Mouse (Mus musculus): ENCODE data around the gene Sec23a. TPM values are rescaled to one million over a fixed set of nuclear protein-coding genes. Genes with fewer than 3 reads are reported as not detected.

Gene Sec23a
- total RNA-seq, 1 experiment from 2014 or later, result 19.0 TPM

GRCm38 (mm10) chr12:59011275-59011843 lies 458 bp downstream of the Sec23a start:
- ATAC-seq (replicated peaks; ENCODE audit: low read depth, poor library complexity, severe bottlenecking), result no peak

DNA sequence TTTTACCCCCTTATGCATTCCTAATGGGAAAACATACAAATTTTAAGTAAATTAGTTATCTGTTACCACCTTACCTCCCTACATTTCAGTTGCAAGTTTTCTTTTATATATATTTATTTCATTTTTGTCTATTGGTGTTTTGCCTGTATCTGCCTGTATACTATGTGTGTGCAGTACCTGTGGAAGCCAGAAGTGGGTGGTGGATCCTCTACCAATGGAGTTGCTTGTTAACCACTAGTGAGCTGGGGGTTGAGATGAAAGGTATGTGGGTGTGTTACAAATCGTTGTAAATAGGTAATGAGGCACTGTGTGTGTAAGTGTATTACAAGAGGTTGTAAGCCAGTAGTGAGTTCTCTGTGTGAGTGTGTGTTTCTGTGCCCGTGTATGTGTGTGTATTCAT lies 1.3 kb downstream of the Sec23a start:
- no peak for ATAC-seq (replicated peaks; ENCODE audit: low read depth, poor library complexity, severe bottlenecking)

- no peak for ATAC-seq (replicated peaks; ENCODE audit: low read depth, poor library complexity, severe bottlenecking)
Measured at GRCm38 (mm10) chr12:58985766-58986165, 26.1 kb downstream of the Sec23a start.

DNA sequence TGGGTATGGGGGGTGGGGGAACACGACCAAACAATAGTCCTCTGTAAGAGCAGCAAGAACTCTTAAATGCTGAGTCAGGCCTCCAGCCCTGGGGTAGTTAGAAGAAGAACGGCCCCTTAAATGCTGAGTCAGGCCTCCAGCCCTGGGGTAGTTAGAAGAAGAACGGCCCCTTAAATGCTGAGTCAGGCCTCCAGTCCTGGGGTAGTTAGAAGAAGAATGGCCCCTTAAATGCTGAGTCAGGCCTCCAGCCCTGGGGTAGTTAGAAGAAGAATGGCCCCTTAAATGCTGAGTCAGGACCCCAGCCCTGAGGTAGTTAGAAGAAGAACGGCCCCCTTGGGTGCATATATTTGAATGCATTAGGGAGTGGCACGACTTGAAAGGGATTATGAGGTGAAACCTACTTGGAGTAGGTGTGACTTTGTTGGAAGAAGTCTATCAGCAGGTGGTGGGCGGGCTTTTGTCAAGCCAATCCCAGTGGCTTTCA lies 30.6 kb downstream of the Sec23a start:
- ATAC-seq (replicated peaks; ENCODE audit: low read depth, poor library complexity, severe bottlenecking), result peak; percentile 60

DNA sequence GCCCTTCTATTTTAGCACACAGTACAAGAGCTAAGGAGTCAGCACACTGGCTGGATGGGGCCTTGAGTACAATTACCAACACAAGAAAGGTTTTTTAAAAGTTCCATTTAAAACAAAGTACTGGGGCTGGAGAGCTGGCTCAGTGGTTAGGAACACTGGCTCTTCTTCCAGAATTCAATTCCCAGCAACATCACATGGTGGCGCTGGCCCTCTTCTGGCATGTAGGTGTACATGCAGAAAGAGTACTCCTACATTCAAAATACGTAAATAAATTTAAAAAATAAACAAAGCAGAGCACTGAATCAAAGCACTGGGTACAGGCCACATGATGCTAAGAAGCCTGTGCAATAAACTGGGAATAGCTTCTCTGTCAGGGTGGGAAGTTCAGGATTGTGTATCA lies 34.9 kb downstream of the Sec23a start:
- peak; percentile 42; the same call in 1 of the 2 replicates for ATAC-seq (replicated peaks; ENCODE audit: low read depth, poor library complexity, severe bottlenecking)

DNA sequence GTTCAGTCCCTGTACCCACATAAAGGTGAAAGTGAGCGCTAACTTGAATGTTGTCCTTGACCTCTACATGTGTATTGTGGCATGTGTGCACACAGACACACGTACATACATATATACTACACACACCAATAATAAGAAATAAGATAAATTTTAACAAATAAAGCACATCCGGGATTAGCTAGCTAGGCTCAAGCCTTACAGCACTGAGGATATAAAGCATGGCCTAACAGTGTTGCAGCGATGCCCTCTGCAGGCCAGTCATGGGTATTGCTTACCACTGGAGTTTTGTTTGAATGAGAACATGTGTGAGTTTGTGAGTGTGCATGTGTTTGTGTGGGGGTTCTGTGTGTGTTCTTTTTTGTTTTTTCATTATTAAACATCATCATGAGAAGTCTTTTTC lies 47.2 kb downstream of the Sec23a start:
- ATAC-seq (replicated peaks; ENCODE audit: low read depth, poor library complexity, severe bottlenecking), result peak; percentile 93

DNA sequence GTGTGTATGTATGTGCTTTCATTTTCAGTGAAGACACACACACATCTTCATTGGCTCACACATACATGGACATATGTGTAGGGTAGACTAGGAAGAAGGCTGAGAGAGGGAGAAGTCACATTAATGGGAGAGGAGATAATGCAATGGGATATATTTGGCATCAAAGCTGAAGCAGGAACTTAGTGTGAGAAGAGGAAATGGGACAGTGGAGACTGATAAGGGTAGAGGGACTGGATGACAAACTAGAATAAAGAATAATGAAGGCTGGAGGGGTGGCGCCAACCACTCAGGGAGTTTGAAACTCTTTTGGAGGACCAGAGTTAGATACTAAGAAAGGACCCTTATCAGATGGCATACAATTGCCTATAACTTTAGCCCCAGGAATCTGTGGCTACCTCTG lies 51.0 kb downstream of the Sec23a start:
- ATAC-seq (replicated peaks; ENCODE audit: low read depth, poor library complexity, severe bottlenecking), result peak; percentile 43

GRCm38 (mm10) chr12:58956624-58957023 lies 55.2 kb downstream of the Sec23a start:
- ATAC-seq (replicated peaks; ENCODE audit: low read depth, poor library complexity, severe bottlenecking), result no peak

DNA sequence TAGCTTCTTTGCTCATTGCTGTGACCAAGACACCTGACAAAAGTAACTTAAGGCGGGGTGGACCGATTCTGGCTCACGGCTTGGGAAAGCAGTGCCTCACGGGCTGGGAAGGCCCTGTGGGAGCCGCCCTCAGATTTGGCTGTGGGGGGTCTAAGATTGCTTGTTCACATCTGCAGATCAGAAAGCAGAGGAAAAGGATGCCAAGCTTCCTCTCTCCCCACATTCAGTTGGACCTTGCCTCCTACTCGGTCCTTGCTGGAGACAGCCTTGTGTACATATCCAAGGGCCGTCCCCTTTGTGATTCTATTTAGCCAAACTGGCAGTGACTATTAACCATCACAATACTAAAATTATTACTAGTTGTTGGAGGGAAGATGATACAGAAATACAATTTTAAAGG lies 55.7 kb downstream of the Sec23a start:
- ATAC-seq (replicated peaks; ENCODE audit: low read depth, poor library complexity, severe bottlenecking), result no peak

DNA sequence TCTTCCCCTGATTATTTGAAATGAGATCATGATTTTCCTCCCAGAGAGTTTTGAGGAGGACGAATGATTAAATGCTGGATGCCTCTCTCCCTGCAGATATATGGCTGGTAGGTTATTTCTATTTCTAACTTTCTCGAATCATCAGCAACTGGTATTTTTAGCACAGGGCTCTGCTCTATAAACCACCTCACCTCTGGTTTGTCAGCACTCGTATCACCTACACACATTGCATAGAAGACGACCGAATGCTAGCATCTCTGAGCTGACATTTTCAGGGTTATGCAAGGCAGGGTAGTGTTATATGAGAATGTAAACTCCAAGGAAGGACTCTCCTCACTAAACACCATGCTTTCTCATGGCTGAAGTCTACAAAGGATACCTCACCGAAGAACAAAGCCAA lies 63.9 kb downstream of the Sec23a start:
- no peak for ATAC-seq (replicated peaks; ENCODE audit: low read depth, poor library complexity, severe bottlenecking)

- ATAC-seq (replicated peaks; ENCODE audit: low read depth, poor library complexity, severe bottlenecking), result 0 out of 2 replicates have a peak, but pooled peaks have one; percentile 63
Measured at GRCm38 (mm10) chr12:58947231-58947630, 64.6 kb downstream of the Sec23a start.

GRCm38 (mm10) chr12:58942544-58942943 lies 69.3 kb downstream of the Sec23a start:
- ATAC-seq (replicated peaks; ENCODE audit: low read depth, poor library complexity, severe bottlenecking), result no peak

DNA sequence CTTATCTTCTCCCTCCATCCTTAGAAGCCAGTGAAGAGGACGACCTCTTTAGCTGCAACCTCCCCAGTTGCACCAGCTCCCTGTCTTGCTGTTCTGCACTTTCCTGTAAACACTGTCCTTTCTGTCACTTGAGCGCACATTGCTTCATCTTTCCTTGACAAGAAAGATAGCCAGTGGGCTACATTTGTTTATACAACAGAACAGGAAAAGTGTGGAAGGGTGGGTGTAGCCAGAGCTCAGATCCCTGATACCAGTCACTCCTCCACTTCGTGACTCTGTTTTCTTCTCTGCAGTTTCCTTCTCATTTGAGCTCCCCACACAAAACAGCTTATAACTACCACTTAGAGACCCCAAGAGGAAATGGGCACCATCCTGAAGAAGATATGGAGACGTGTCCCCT lies 77.2 kb downstream of the Sec23a start:
- ATAC-seq (replicated peaks; ENCODE audit: low read depth, poor library complexity, severe bottlenecking), result no peak

- ATAC-seq (replicated peaks; ENCODE audit: low read depth, poor library complexity, severe bottlenecking), result no peak
Measured at GRCm38 (mm10) chr12:58924996-58925395, 86.8 kb downstream of the Sec23a start.

DNA sequence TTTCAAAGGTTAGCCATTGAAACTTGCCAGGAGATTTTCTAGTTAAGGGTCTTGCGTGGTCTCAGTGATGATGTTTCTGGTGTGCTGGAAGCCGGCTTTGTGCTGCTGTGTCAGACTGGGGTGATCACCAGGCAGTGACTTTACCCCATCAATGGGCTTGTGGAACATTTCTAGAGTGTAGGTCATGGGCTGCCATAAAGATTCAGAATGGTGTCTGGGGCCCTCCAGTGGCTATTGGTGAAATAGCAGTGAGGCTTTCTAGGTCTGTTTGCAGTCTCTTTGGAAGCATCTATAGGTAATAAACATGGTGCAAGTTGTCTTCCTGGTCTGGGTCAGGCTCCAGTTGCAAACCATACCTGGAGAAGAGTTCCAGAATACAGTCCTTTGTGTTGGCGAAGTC lies 87.8 kb downstream of the Sec23a start:
- peak; percentile 78 for ATAC-seq (replicated peaks; ENCODE audit: low read depth, poor library complexity, severe bottlenecking)

DNA sequence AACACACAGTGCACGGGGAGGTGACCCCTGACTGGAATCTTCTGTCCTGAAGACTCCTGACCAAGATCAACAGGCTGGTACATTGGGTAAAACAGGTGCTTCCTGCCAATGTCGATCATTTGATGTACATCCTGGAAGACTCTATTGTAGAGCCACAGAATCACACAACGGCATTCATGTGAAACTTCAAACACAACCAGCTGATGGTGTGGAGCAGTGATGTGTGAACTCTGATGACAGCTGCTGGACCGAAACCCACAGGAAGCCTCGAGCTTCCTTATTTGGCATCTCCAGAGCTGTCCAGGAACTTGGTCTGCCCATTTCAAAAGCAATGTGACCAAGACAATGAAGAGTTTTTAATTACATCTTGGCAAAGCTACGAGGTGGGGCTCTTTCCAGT lies 91.0 kb downstream of the Sec23a start:
- ATAC-seq (replicated peaks; ENCODE audit: low read depth, poor library complexity, severe bottlenecking), result peak; percentile 76

DNA sequence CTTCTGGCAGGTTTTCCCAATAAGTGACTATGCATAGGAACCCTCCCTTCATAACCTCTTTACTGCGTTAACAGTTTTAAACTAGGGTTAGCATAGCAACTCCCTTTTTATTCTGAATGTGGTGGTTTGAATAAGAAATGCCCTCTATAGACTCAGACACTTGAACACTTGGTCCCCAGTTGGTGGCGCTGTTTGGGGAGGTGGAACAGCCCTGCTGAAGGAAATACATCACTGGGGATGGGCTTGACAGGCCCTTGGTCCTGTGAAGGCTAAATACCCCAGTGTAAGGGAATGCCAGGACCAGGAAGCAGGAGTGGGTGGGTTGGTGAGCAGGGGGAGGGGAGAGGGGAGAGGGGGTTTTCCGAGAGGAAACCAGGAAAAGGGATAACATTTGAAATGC lies 92.3 kb downstream of the Sec23a start:
- no peak for ATAC-seq (replicated peaks; ENCODE audit: low read depth, poor library complexity, severe bottlenecking)

DNA sequence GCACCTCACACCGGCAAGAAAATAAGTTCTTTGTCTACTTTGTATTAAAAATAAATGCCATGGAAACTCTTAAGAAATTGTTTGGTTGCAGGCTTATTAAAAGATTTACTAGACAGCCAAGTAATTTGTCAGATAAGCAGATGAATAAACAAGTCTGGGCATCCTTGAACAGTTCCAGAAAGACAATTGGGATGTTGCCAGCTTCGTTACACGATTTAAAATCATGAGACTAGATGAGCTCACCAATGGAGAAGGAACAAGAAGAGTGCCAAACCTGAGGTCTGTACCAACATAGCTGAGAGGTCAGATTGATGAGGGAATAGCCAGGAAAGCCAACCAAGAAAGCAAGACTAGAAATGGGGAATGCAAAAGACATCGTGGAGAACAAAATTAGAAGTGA lies 102.0 kb downstream of the Sec23a start:
- ATAC-seq (replicated peaks; ENCODE audit: low read depth, poor library complexity, severe bottlenecking), result no peak

Other genes with a start within 250 kb of the Sec23a start
- gene Gemin2, start 1.4 kb upstream of the Sec23a start, total RNA-seq (2017), result 20.3 and 20.6 TPM in 2 replicates
- 53.2 and 63.2 TPM in 2 replicates for gene Trappc6b, start 49.5 kb upstream of the Sec23a start, total RNA-seq (2017)
- 134 and 140 TPM in 2 replicates for gene Pnn, start 54.9 kb upstream of the Sec23a start, total RNA-seq (2017)
- 131 and 162 TPM in 2 replicates for gene Mia2, start 83.8 kb upstream of the Sec23a start, total RNA-seq (2017)
- gene Fbxo33, start 207.7 kb upstream of the Sec23a start, total RNA-seq (2017), result 37.4 and 46.3 TPM in 2 replicates

Data from common myeloid progenitor, adult 5-6 weeks (primary cell).